Mouse (Mus musculus) limb, embryonic 12.5 days (tissue): ENCODE data around the gene Sds. TPM values are rescaled to one million over a fixed set of nuclear protein-coding genes. Genes with fewer than 3 reads are reported as not detected.

Source experiments
- ATAC-seq: fragments of 200-750 bp; cut with Nextera tagmentation; 2 replicates; pipeline ENCODE4 v1.8.0; 2017; ENCODE audit warnings: low read depth, moderate TSS enrichment; ENCODE audit not compliant: insufficient number of reproducible peaks, insufficient read depth, low FRiP score, low TSS enrichment
- H3K27ac ChIP-seq: fragments of 300-500 bp; sonication (generic); 2 replicates; pipeline ENCODE4 v1.5.1; 2016; ENCODE audit warnings: mild to moderate bottlenecking, moderate library complexity
- H3K27me3 ChIP-seq: fragments of 300-500 bp; sonication (generic); 2 replicates; pipeline ENCODE4 v1.6.1; 2016; ENCODE audit warnings: mild to moderate bottlenecking, moderate library complexity
- H3K36me3 ChIP-seq: fragments of 300-500 bp; sonication (generic); 2 replicates; pipeline ENCODE4 v1.6.1; 2016; ENCODE audit warnings: mild to moderate bottlenecking, moderate library complexity
- H3K4me1 ChIP-seq: fragments of 300-500 bp; sonication (generic); replicated peaks from 2 replicates; pipeline ENCODE4 v1.6.1; 2016
- H3K4me2 ChIP-seq: fragments of 300-500 bp; sonication (generic); 2 replicates; pipeline ENCODE4 v1.6.1; 2016; ENCODE audit warnings: mild to moderate bottlenecking, moderate library complexity
- H3K4me3 ChIP-seq: fragments of 300-500 bp; sonication (generic); replicated peaks from 2 replicates; pipeline ENCODE4 v1.5.1; 2016; ENCODE audit warnings: mild to moderate bottlenecking
- H3K9ac ChIP-seq: fragments of 300-500 bp; sonication (generic); replicated peaks from 2 replicates; pipeline ENCODE4 v1.6.1; 2016; ENCODE audit warnings: mild to moderate bottlenecking, moderate library complexity
- H3K9me3 ChIP-seq: fragments of 300-500 bp; sonication (generic); 2 replicates; pipeline ENCODE4 v1.6.1; 2016; ENCODE audit warnings: mild to moderate bottlenecking, moderate library complexity
- WGBS: fragments of 180-500 bp; shearing (Covaris S2); methylation state at CpG from one replicate; pipeline ENCODE4 v1.1.7; 2016; 5-methylcytosine and 5-hydroxymethylcytosine counted together
- polyA plus RNA-seq: library from polyadenylated mRNA; unstranded; fragments of >200 nt; fragmentation: Nextera tagmentation; extraction: Ambion mirVana; gene quantifications from 2 replicates; pipeline ENCODE4 v1.2.1, GENCODE M21; 2016

Gene Sds
- polyA plus RNA-seq, 1 experiment from 2014 or later = not detected

DNA sequence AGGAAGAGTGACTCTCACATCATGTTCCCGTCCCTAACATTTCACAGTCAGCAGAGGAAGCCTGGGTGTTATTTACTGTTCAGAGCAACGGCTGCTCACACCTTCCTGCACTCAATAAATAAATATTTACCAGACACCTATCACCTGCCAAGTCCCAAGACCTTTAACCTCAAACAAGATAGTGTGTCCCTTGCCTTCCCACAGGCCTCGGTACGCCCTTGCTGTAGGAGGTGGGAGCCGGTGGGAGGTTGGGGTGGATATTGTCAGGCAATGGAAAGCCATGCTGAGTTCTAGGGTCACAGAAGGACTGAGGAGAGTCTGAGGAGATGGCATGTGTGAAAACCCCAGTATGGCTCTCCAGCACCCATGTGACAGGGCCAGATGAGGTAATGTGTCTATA, 8.0 kb upstream of the Sds start:
- no peak overlapping the region for H3K9ac ChIP-seq
- H3K27me3 ChIP-seq = peaks cover 5% of the 10 kb centered on the region; the same call in 1 of the 2 replicates
- H3K4me3 ChIP-seq = no peak overlapping the region
- H3K4me1 ChIP-seq = peaks cover 4% of the 10 kb centered on the region; the same call in 1 of the 2 replicates
- ATAC-seq = no peak
- 69% methylated on average over 5 of the region's 5 CpGs for WGBS
- H3K27ac ChIP-seq = no peak overlapping the region
- H3K4me2 ChIP-seq = no peak overlapping the region
- H3K36me3 ChIP-seq = no peaks in the 10 kb centered on the region
- H3K9me3 ChIP-seq = 0 out of 2 replicates have a peak, but pooled peaks cover 6% of the 10 kb centered on the region

DNA sequence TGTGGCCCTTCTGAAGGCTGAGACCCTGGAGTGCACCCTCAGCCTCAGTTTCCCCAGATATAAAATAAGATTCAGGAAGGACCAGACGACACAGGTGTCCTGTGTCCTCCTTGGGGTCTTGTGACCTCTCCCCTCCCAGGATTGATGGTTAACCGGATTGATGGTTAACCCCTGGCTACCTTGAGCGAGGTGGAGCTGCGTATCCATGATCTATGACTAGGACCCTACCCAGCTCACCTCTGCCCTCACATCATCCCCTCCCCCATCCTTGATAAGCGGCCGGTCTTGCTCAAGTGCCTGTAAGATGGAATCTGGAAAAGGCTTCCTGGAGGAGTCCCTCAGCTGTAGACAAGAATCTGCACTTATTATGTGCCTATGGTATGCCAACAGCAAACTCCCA, 7.5 kb upstream of the Sds start:
- ATAC-seq = no peak
- H3K4me2 ChIP-seq = no peak overlapping the region
- WGBS = 82% methylated on average over 6 of the region's 6 CpGs
- no peak overlapping the region for H3K27ac ChIP-seq
- H3K4me3 ChIP-seq = no peak overlapping the region
- H3K27me3 ChIP-seq = 0 out of 2 replicates have a peak, but pooled peaks cover 4% of the 10 kb centered on the region
- H3K9me3 ChIP-seq = 0 out of 2 replicates have a peak, but pooled peaks cover 6% of the 10 kb centered on the region
- no peak overlapping the region for H3K9ac ChIP-seq
- peaks cover 4% of the 10 kb centered on the region; the same call in 1 of the 2 replicates for H3K4me1 ChIP-seq
- no peaks in the 10 kb centered on the region for H3K36me3 ChIP-seq

DNA sequence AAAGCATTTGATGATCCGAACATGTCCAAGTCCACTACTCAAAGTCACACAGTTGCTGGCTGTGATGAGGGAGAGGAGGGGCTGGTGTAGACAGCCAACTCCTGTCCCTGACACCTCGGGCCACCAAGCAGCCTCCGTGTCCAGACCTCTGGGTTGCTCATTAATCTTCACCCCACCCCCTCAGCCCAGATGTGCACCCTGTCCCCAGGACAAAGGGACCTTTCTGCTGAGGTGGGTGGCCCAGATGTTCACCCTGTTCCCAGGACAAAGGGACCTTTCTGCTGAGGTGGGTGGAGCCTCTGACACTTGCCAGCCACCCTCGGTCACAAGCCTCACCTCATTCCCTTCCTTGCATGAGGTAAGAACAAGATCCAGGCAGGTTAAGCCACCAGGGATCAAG, 4.8 kb upstream of the Sds start:
- Histone ChIP-seq H3K27ac (no peak overlapping the region; the same call in 1 of the 2 replicates), H3K4me2 (no peak overlapping the region), H3K9ac (no peak overlapping the region), H3K27me3 (peaks cover 12% of the 10 kb centered on the region), H3K4me3 (no peak overlapping the region), H3K4me1 (peaks cover 4% of the 10 kb centered on the region; the same call in 1 of the 2 replicates), H3K36me3 (no peaks in the 10 kb centered on the region), H3K9me3 (no peaks in the 10 kb centered on the region)
- 44% methylated on average over 4 of the region's 4 CpGs for WGBS
- no peak for ATAC-seq

DNA sequence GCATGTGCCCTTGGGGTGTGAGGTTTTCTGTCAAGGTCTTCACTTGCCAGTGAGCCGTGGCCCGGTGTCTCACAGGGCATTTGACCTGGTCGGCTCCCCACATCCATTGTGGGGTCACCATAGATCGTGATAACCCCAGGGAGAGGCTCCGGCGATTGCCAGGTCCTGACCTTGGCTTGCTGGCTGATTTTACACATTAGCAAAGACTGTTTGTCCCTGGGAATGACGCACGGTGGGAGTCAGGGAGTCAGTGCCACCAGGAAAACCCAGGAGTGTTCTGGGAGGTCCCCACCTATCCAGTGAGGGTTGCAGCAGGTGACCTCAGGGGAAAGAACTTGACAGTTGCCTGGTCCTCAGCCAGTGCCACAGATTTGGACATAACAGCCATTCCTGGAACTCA, 3.6 kb upstream of the Sds start, which contains the start of gene Sdsl:
Gene Sdsl (minus strand): TSS at position 41 of the 400 bp plus-strand sequence.
- H3K4me2 ChIP-seq = no peak within 1 kb of the TSS
- H3K27ac ChIP-seq = peak within 1 kb of the TSS; percentile 37; the same call in 1 of the 2 replicates
- WGBS = 81% methylated on average over 8 of the region's 8 CpGs
- no peak within 1 kb of the TSS for H3K4me3 ChIP-seq
- H3K27me3 ChIP-seq = peaks cover 16% of the 10 kb centered on the region
- no peak for ATAC-seq
- no peaks in the 10 kb centered on the region for H3K9me3 ChIP-seq
- no peaks in the 10 kb centered on the region for H3K36me3 ChIP-seq
- H3K9ac ChIP-seq = no peak within 1 kb of the TSS
- H3K4me1 ChIP-seq = peaks cover 4% of the 10 kb centered on the region; the same call in 1 of the 2 replicates

DNA sequence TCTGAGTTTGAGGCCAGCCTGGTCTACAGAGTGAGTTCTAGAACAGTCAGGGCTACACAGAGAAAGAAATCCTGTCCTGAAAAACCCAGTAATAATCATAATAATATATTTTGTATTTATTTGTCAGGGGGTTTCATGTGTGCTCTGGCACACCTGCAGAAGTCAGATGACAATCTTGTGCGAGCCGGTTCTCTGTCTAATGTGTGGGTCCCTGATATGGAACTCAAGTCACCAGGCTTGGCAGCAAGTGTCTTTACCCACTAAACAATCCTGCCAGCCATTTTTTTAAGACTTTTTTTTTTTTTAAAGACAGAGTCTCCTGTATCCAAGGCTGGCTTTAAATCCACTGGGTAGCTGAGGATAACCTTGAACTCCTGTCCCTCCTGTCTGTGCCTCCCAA, 3.0 kb upstream of the Sds start:
- peaks cover 16% of the 10 kb centered on the region for H3K27me3 ChIP-seq
- peaks cover 4% of the 10 kb centered on the region; the same call in 1 of the 2 replicates for H3K4me1 ChIP-seq
- WGBS = 84% methylated on average over 2 of the region's 2 CpGs
- H3K4me2 ChIP-seq = no peak overlapping the region
- no peaks in the 10 kb centered on the region for H3K36me3 ChIP-seq
- H3K27ac ChIP-seq = no peak overlapping the region
- no peak overlapping the region for H3K9ac ChIP-seq
- no peak overlapping the region for H3K4me3 ChIP-seq
- H3K9me3 ChIP-seq = no peaks in the 10 kb centered on the region
- ATAC-seq = no peak

DNA sequence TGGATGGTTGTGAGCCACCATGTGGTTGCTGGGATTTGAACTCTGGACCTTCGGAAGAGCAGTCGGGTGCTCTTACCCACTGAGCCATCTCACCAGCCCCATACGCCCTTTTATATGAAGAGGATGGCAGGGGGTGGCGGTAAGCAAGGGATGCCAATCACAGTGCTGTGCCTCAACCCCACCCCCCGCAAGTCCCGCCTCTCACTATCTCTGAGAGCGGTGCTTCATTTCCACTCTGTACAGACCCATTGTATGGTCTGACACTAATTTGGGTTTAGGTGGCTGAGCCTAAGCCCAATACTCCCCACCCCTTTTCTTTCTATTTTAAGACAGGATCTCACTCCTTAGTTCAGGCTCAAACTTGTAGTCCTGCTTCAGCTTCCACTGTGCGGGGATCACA, 465 bp upstream of the Sds start:
- H3K9ac ChIP-seq = no peak overlapping the region
- H3K36me3 ChIP-seq = no peaks in the 10 kb centered on the region
- no peak overlapping the region for H3K27ac ChIP-seq
- H3K4me1 ChIP-seq = peaks cover 4% of the 10 kb centered on the region; the same call in 1 of the 2 replicates
- peaks cover 20% of the 10 kb centered on the region for H3K27me3 ChIP-seq
- H3K4me2 ChIP-seq = no peak overlapping the region
- no peak overlapping the region for H3K4me3 ChIP-seq
- no peak for ATAC-seq
- no peaks in the 10 kb centered on the region for H3K9me3 ChIP-seq
- 49% methylated on average over 8 of the region's 8 CpGs for WGBS

DNA sequence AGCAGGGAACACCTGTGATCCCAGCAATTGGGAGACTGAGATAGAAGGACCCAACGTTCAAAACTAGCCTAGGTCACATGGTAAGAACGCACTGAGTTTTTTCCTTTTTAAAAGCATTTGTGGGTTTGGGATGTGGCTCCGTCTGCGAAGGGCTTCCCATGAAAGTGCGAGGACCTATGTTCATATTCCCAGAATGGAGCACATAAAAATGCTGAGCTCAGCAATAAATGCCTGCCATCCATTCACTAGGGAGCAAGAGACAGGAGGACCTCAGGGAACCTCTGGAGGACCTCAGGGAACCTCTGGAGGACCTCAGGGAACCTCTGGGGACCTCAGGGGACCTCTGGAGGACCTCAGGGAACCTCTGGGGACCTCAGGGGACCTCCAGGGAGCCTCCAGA, 1.7 kb downstream of the Sds start:
- no peak overlapping the region for H3K9ac ChIP-seq
- no peak for ATAC-seq
- 85% methylated on average over 5 of the region's 5 CpGs for WGBS
- H3K27ac ChIP-seq = no peak overlapping the region
- peaks cover 16% of the 10 kb centered on the region for H3K27me3 ChIP-seq
- H3K9me3 ChIP-seq = no peaks in the 10 kb centered on the region
- no peak overlapping the region for H3K4me3 ChIP-seq
- H3K4me2 ChIP-seq = no peak overlapping the region
- no peaks in the 10 kb centered on the region for H3K4me1 ChIP-seq
- no peaks in the 10 kb centered on the region for H3K36me3 ChIP-seq

DNA sequence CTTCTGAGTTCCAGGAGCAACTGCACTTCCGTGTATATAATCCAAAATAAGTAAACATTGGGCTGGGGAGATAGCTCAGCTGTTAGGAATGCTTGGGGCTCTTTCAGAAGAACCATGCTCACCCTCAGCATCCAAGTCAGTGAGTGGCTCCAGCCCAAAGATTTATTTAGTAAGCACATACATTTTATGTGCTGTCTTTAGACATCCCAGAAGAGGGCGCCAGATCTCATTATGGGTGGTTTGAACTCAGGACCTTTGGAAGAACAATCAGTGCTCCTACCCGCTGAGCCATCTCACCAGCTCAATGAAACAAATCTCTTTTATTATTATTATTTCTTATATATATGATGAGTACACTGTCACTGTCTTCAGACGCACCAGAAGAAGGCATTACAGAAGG, 3.2 kb downstream of the Sds start:
- H3K27me3 ChIP-seq = peaks cover 16% of the 10 kb centered on the region
- H3K4me3 ChIP-seq = no peak overlapping the region
- 68% methylated on average over 4 of the region's 4 CpGs for WGBS
- no peak for ATAC-seq
- H3K4me1 ChIP-seq = no peaks in the 10 kb centered on the region
- H3K4me2 ChIP-seq = no peak overlapping the region
- no peaks in the 10 kb centered on the region for H3K9me3 ChIP-seq
- H3K27ac ChIP-seq = no peak overlapping the region
- H3K36me3 ChIP-seq = peaks cover 12% of the 10 kb centered on the region; the same call in 1 of the 2 replicates
- no peak overlapping the region for H3K9ac ChIP-seq

DNA sequence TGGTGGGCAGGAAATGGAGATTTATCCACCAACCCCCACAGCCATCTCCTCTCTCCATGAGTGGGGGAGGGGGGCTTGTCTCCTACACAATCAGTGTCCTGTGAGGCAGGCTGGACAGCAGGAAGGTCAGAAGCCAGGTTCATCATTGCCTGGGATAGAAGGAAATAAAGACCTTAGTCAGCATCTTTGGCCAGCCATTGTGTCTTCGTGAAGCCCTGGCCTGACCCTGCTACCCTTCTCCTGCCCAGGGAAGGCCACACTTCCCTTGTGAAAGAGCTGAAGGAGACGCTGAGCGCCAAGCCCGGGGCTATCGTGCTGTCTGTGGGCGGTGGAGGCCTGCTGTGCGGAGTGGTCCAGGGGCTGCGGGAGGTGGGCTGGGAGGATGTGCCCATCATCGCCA, 4.9 kb downstream of the Sds start:
- H3K9ac ChIP-seq = no peak overlapping the region

DNA sequence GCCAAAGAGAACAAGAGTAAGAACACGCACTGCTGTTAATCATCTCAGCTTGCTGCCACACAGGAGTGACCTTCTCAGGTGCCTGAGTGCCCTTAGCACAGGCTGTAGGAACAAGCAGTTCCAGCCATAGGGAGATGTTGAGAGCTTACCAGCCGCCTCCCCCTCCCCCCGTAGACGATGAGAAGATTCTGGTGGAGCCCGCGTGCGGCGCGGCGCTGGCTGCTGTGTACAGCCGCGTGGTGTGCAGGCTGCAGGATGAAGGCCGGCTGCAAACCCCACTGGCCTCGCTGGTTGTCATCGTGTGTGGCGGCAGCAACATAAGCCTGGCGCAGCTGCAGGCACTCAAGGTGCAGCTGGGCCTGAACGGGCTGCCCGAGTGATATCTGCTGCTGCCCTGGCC, 7.1 kb downstream of the Sds start:
- H3K4me1 ChIP-seq = no peaks in the 10 kb centered on the region
- H3K27me3 ChIP-seq = 0 out of 2 replicates have a peak, but pooled peaks cover 4% of the 10 kb centered on the region
- no peaks in the 10 kb centered on the region for H3K9me3 ChIP-seq
- H3K36me3 ChIP-seq = peaks cover 50% of the 10 kb centered on the region
- WGBS = 88% methylated on average over 19 of the region's 19 CpGs
- no peak overlapping the region for H3K4me3 ChIP-seq
- ATAC-seq = peak; percentile 20; the same call in 1 of the 2 replicates
- no peak overlapping the region for H3K4me2 ChIP-seq
- no peak overlapping the region for H3K9ac ChIP-seq
- H3K27ac ChIP-seq = no peak overlapping the region

More for the DNA sequence above, 4.9 kb downstream of the Sds start:
- no peak overlapping the region for H3K4me2 ChIP-seq
- H3K9me3 ChIP-seq = no peaks in the 10 kb centered on the region
- H3K36me3 ChIP-seq = peaks cover 29% of the 10 kb centered on the region
- H3K4me1 ChIP-seq = no peaks in the 10 kb centered on the region
- no peak overlapping the region for H3K4me3 ChIP-seq
- ATAC-seq = no peak
- H3K27me3 ChIP-seq = peaks cover 11% of the 10 kb centered on the region
- H3K27ac ChIP-seq = no peak overlapping the region
- 65% methylated on average over 9 of the region's 9 CpGs for WGBS

DNA sequence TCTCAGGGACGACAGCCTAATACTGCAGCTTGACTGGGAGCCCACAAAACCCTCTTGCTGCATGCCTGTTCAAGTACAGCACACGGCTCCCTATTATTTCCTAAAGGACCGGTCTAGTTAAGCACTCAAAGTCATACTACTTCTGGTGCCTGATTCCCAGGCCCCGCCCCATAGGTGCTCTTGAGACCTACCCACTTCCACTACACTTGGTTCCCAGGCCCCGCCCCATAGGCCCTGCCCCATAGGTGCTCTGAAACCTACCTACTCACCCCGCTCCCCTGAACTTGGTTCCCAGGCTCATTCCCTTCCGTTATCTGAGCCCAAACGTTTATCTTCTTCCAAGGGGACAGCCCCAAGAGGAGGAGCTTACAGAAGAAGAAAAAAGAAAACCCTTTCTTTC, 11.5 kb downstream of the Sds start:
- Histone ChIP-seq H3K4me3 (no peak overlapping the region), H3K4me2 (no peak overlapping the region), H3K9me3 (no peaks in the 10 kb centered on the region), H3K27me3 (no peaks in the 10 kb centered on the region), H3K27ac (no peak overlapping the region), H3K9ac (no peak overlapping the region), H3K4me1 (no peaks in the 10 kb centered on the region), H3K36me3 (peaks cover 84% of the 10 kb centered on the region)
- 89% methylated on average over 8 of the region's 8 CpGs for WGBS
- no peak for ATAC-seq

DNA sequence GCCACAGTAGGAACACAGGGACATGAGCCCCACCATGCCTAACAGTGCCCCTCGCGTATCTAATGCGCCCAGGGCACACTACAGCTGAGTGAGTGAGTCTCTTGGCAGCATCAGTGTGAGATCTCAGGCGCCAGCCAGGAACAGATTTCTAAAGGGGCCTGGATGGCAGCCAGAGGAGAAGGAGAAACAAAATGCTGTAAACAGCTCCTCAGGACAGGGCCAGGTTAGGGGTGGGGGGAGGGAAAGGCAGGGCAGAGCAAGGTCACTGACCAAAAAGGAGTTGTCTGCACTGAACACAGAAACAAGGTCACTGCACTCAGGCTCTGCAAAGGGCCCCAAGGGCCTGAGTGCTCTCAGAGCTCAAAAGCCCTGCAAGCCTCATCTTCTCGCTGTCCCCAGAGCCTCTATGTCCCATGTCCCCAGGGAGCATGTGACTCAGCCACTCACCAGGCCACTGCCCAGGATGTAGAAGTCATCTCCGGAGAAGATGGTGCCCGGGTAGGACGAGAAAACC, 14.4 kb downstream of the Sds start:
- ATAC-seq = no peak

More for the DNA sequence above, 14.4 kb downstream of the Sds start:
- Histone ChIP-seq H3K27ac (no peak overlapping the region), H3K36me3 (peaks cover 81% of the 10 kb centered on the region), H3K27me3 (no peaks in the 10 kb centered on the region), H3K9me3 (no peaks in the 10 kb centered on the region), H3K4me1 (no peaks in the 10 kb centered on the region), H3K9ac (0 out of 2 replicates have a peak overlapping the region, but pooled peaks have one; percentile 4), H3K4me3 (no peak overlapping the region), H3K4me2 (no peak overlapping the region)
- WGBS = 85% methylated on average over 8 of the region's 8 CpGs
